Mouse (Mus musculus): ENCODE data around the gene Agl. TPM values are rescaled to one million over a fixed set of nuclear protein-coding genes. Genes with fewer than 3 reads are reported as not detected.

Agl gene
- polyA plus RNA-seq, 1 experiment from 2014 or later: 15.9 TPM

DNA sequence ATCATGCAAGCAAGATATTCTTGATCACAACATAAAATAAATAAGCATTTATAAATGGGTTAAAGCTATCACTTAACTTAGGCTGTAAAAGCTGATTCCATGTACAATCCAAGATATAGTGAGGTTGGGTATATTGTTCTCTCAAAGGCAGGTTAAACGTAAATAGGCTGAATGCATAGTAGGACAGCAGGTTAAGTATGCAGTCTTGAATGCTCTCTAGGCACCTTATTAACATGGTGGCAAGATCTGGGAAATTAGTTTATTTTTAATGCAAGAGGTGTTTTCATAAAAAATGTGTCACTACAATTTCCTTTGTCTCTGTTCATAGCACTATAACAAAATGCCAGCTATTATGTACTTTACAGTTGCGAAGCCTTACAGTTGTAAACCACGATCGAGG is 27.4 kb upstream of the Agl start:
- no peak overlapping the region for H3K27ac ChIP-seq
- H3K27me3 ChIP-seq: no peaks in the 10 kb centered on the region
- WGBS: 83% methylated on average over 4 of the region's 4 CpGs
- H3K4me2 ChIP-seq: peak overlapping the region; percentile 60; the same call in 1 of the 2 replicates
- no peak for ATAC-seq (ENCODE audit: low FRiP score)
- H3K4me3 ChIP-seq (replicated peaks): no peak overlapping the region; the same call in 1 of the 2 replicates
- no peak overlapping the region for H3K9ac ChIP-seq
- peaks cover 4% of the 10 kb centered on the region; the same call in 1 of the 2 replicates for H3K4me1 ChIP-seq
- H3K36me3 ChIP-seq (replicated peaks): no peaks in the 10 kb centered on the region
- no peaks in the 10 kb centered on the region for H3K9me3 ChIP-seq

DNA sequence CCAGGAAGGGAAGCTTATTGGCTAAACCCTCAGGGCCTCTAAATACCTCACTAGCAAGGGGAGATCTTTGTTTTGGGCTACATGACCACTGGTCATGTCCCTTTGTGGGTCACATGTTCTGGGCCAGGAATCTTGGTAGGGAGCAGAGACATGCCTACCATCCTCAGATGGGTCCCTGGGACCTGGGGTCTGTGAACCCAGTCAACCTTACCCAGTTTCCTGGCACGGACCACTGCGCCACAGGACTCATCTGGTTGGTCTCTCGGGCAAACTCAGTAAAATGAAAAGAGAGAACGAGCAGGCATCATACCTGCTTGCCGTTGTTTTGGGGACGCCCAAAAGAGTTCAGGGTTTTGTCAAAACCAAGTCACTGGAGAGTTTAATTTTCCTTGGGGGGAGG is 26.3 kb upstream of the Agl start:
- 95% methylated on average over 6 of the region's 6 CpGs for WGBS
- H3K27ac ChIP-seq: no peak overlapping the region
- H3K4me3 ChIP-seq (replicated peaks): no peak overlapping the region
- no peak for ATAC-seq (ENCODE audit: low FRiP score)
- no peak overlapping the region for H3K9ac ChIP-seq
- no peaks in the 10 kb centered on the region for H3K36me3 ChIP-seq (replicated peaks)
- H3K9me3 ChIP-seq: no peaks in the 10 kb centered on the region
- no peaks in the 10 kb centered on the region for H3K27me3 ChIP-seq
- H3K4me1 ChIP-seq: peaks cover 4% of the 10 kb centered on the region; the same call in 1 of the 2 replicates
- no peak overlapping the region for H3K4me2 ChIP-seq

- Histone ChIP-seq H3K4me2 (no peak overlapping the region), H3K27ac (no peak overlapping the region), H3K36me3 (replicated peaks) (no peaks in the 10 kb centered on the region), H3K9ac (no peak overlapping the region), H3K4me3 (replicated peaks) (no peak overlapping the region), H3K27me3 (no peaks in the 10 kb centered on the region), H3K4me1 (peaks cover 4% of the 10 kb centered on the region; the same call in 1 of the 2 replicates), H3K9me3 (no peaks in the 10 kb centered on the region)
- WGBS: 86% methylated on average over 4 of the region's 4 CpGs
- ATAC-seq (ENCODE audit: low FRiP score): no peak
Measured at GRCm38 (mm10) chr3:116833491-116833890, 25.5 kb upstream of the Agl start.

GRCm38 (mm10) chr3:116832526-116833310 is 24.8 kb upstream of the Agl start:
- Histone ChIP-seq H3K4me3 (replicated peaks) (no peak overlapping the region), H3K27ac (no peak overlapping the region), H3K4me2 (no peak overlapping the region), H3K4me1 (peaks cover 4% of the 10 kb centered on the region; the same call in 1 of the 2 replicates), H3K27me3 (no peaks in the 10 kb centered on the region), H3K36me3 (replicated peaks) (no peaks in the 10 kb centered on the region), H3K9me3 (no peaks in the 10 kb centered on the region), H3K9ac (no peak overlapping the region)
- ATAC-seq (ENCODE audit: low FRiP score): no peak
- 90% methylated on average over 7 of the region's 7 CpGs for WGBS

GRCm38 (mm10) chr3:116831324-116831723 is 23.4 kb upstream of the Agl start:
- H3K27me3 ChIP-seq: no peaks in the 10 kb centered on the region
- no peak overlapping the region for H3K27ac ChIP-seq
- WGBS: 85% methylated on average over 5 of the region's 5 CpGs
- H3K4me2 ChIP-seq: no peak overlapping the region
- no peaks in the 10 kb centered on the region for H3K36me3 ChIP-seq (replicated peaks)
- peaks cover 4% of the 10 kb centered on the region; the same call in 1 of the 2 replicates for H3K4me1 ChIP-seq
- no peak overlapping the region for H3K9ac ChIP-seq
- no peak overlapping the region for H3K4me3 ChIP-seq (replicated peaks)
- H3K9me3 ChIP-seq: no peaks in the 10 kb centered on the region
- ATAC-seq (ENCODE audit: low FRiP score): no peak

- Histone ChIP-seq H3K4me1 (no peaks in the 10 kb centered on the region), H3K9me3 (no peaks in the 10 kb centered on the region), H3K4me2 (no peak overlapping the region), H3K9ac (no peak overlapping the region), H3K4me3 (replicated peaks) (no peak overlapping the region), H3K36me3 (replicated peaks) (no peaks in the 10 kb centered on the region), H3K27ac (no peak overlapping the region), H3K27me3 (no peaks in the 10 kb centered on the region)
- no peak for ATAC-seq (ENCODE audit: low FRiP score)
- 87% methylated on average over 10 of the region's 10 CpGs for WGBS
Measured at GRCm38 (mm10) chr3:116829274-116829920, 21.4 kb upstream of the Agl start.

GRCm38 (mm10) chr3:116826471-116827215 is 18.7 kb upstream of the Agl start:
- no peak overlapping the region for H3K4me3 ChIP-seq (replicated peaks)
- no peaks in the 10 kb centered on the region for H3K27me3 ChIP-seq
- ATAC-seq (ENCODE audit: low FRiP score): no peak
- no peak overlapping the region for H3K9ac ChIP-seq
- 78% methylated on average over 4 of the region's 4 CpGs for WGBS
- no peaks in the 10 kb centered on the region for H3K9me3 ChIP-seq
- no peaks in the 10 kb centered on the region for H3K4me1 ChIP-seq
- no peak overlapping the region for H3K4me2 ChIP-seq
- no peaks in the 10 kb centered on the region for H3K36me3 ChIP-seq (replicated peaks)
- H3K27ac ChIP-seq: no peak overlapping the region

GRCm38 (mm10) chr3:116817231-116817630 is 9.3 kb upstream of the Agl start:
- WGBS: 97% methylated on average over 7 of the region's 7 CpGs
- no peaks in the 10 kb centered on the region for H3K36me3 ChIP-seq (replicated peaks)
- no peak overlapping the region for H3K4me3 ChIP-seq (replicated peaks)
- H3K9ac ChIP-seq: no peak overlapping the region
- ATAC-seq (ENCODE audit: low FRiP score): no peak
- H3K4me1 ChIP-seq: 0 out of 2 replicates have a peak, but pooled peaks cover 2% of the 10 kb centered on the region
- no peak overlapping the region for H3K27ac ChIP-seq
- H3K27me3 ChIP-seq: no peaks in the 10 kb centered on the region
- H3K9me3 ChIP-seq: no peaks in the 10 kb centered on the region
- H3K4me2 ChIP-seq: no peak overlapping the region

- 0 out of 2 replicates have a peak, but pooled peaks cover 2% of the 10 kb centered on the region for H3K4me1 ChIP-seq
- no peak overlapping the region for H3K9ac ChIP-seq
- no peaks in the 10 kb centered on the region for H3K27me3 ChIP-seq
- H3K36me3 ChIP-seq (replicated peaks): no peaks in the 10 kb centered on the region
- H3K4me2 ChIP-seq: no peak overlapping the region
- H3K27ac ChIP-seq: no peak overlapping the region
- no peak for ATAC-seq (ENCODE audit: low FRiP score)
- H3K9me3 ChIP-seq: no peaks in the 10 kb centered on the region
- WGBS: 93% methylated on average over 3 of the region's 3 CpGs
- H3K4me3 ChIP-seq (replicated peaks): no peak overlapping the region
Measured at GRCm38 (mm10) chr3:116816674-116817215, 8.8 kb upstream of the Agl start.

GRCm38 (mm10) chr3:116815916-116816315 is 8.0 kb upstream of the Agl start:
- Histone ChIP-seq H3K27ac (no peak overlapping the region), H3K9ac (no peak overlapping the region), H3K4me2 (no peak overlapping the region), H3K27me3 (no peaks in the 10 kb centered on the region), H3K36me3 (replicated peaks) (no peaks in the 10 kb centered on the region), H3K4me3 (replicated peaks) (no peak overlapping the region), H3K9me3 (no peaks in the 10 kb centered on the region), H3K4me1 (0 out of 2 replicates have a peak, but pooled peaks cover 2% of the 10 kb centered on the region)
- WGBS: 73% methylated on average over 4 of the region's 4 CpGs
- no peak for ATAC-seq (ENCODE audit: low FRiP score)

- Histone ChIP-seq H3K27me3 (no peaks in the 10 kb centered on the region), H3K9me3 (no peaks in the 10 kb centered on the region), H3K36me3 (replicated peaks) (no peaks in the 10 kb centered on the region), H3K4me1 (0 out of 2 replicates have a peak, but pooled peaks cover 2% of the 10 kb centered on the region), H3K9ac (no peak overlapping the region), H3K4me3 (replicated peaks) (no peak overlapping the region), H3K27ac (no peak overlapping the region), H3K4me2 (no peak overlapping the region)
- no peak for ATAC-seq (ENCODE audit: low FRiP score)
- 74% methylated on average over 6 of the region's 6 CpGs for WGBS
Measured at GRCm38 (mm10) chr3:116815305-116815797, 7.4 kb upstream of the Agl start.

- H3K9me3 ChIP-seq: no peaks in the 10 kb centered on the region
- no peak for ATAC-seq (ENCODE audit: low FRiP score)
Measured at GRCm38 (mm10) chr3:116812946-116813345, 5.0 kb upstream of the Agl start.

More at GRCm38 (mm10) chr3:116812946-116813345, 5.0 kb upstream of the Agl start:
- 90% methylated on average over 2 of the region's 2 CpGs for WGBS
- H3K36me3 ChIP-seq (replicated peaks): no peaks in the 10 kb centered on the region
- no peak overlapping the region for H3K9ac ChIP-seq
- H3K4me2 ChIP-seq: no peak overlapping the region
- H3K27me3 ChIP-seq: no peaks in the 10 kb centered on the region
- no peak overlapping the region for H3K27ac ChIP-seq
- no peak overlapping the region for H3K4me3 ChIP-seq (replicated peaks)
- peaks cover 6% of the 10 kb centered on the region for H3K4me1 ChIP-seq
